Mouse (Mus musculus): ENCODE data around the gene Gm2056. TPM values are rescaled to one million over a fixed set of nuclear protein-coding genes. Genes with fewer than 3 reads are reported as not detected.
A peak's percentile ranks its signal among the peaks of the same experiment; 100 is the strongest.
"Not testable (repeated sequence)": the region's sequence is repeated elsewhere in the genome, so short reads cannot be mapped to it uniquely, and the experiment has no call there.

Gene Gm2056
- not detected for total RNA-seq (2021)
- long read RNA-seq: 0 reads

- DNase-seq (ENCODE audit: low spot score in 2 of 2): not testable (repeated sequence)
These were observed at the start of gene Gm2056 for GRCm38 (mm10) chr12:88026704-88027103. Gene Gm2056, plus strand, starts transcription at chr12:88027004.

- DNase-seq (ENCODE audit: low spot score in 2 of 2): peak in 1 of 2 experiments; percentile 16
These were observed 42.8 kb upstream of the Gm2056 start for GRCm38 (mm10) chr12:87984000-87984399.

- DNase-seq (ENCODE audit: low spot score in 2 of 2): not testable (repeated sequence)
These were observed 22.7 kb upstream of the Gm2056 start for GRCm38 (mm10) chr12:88004118-88004517.

GRCm38 (mm10) chr12:88011548-88011947 lies 15.3 kb upstream of the Gm2056 start, which contains the start of gene Gm2075:
Gene Gm2075, plus strand, starts transcription at chr12:88011848.
- not testable (repeated sequence) for DNase-seq (ENCODE audit: low spot score in 2 of 2)

- not testable (repeated sequence) for DNase-seq (ENCODE audit: low spot score in 2 of 2)
These were observed 8.1 kb upstream of the Gm2056 start, which contains the start of gene Gm6803 for GRCm38 (mm10) chr12:88018671-88019070. Gene Gm6803, minus strand, starts transcription at chr12:88018771.

GRCm38 (mm10) chr12:88032250-88032649 lies 5.4 kb downstream of the Gm2056 start:
- not testable (repeated sequence) for DNase-seq (ENCODE audit: low spot score in 2 of 2)

- not testable (repeated sequence) for DNase-seq (ENCODE audit: low spot score in 2 of 2)
These were observed 12.3 kb downstream of the Gm2056 start for GRCm38 (mm10) chr12:88039062-88039461.

GRCm38 (mm10) chr12:88039703-88040102 lies 12.9 kb downstream of the Gm2056 start:
- DNase-seq (ENCODE audit: low spot score in 2 of 2): not testable (repeated sequence)

GRCm38 (mm10) chr12:88045226-88045625 lies 18.4 kb downstream of the Gm2056 start:
- not testable (repeated sequence) for DNase-seq (ENCODE audit: low spot score in 2 of 2)

Other genes starting within 250 kb of the Gm2056 start
- gene Gm21936, start 231.5 kb upstream of the Gm2056 start, total RNA-seq (2021): not detected
- gene BB287469, start 210.4 kb upstream of the Gm2056 start, total RNA-seq (2021): not detected
- gene Gm2001, start 184.7 kb upstream of the Gm2056 start, total RNA-seq (2021): not detected
- not detected for gene Gm2016, start 152.9 kb upstream of the Gm2056 start, total RNA-seq (2021)
- gene Gm2022, start 131.6 kb upstream of the Gm2056 start, total RNA-seq (2021): not detected
- gene Gm2035, start 107.1 kb upstream of the Gm2056 start, total RNA-seq (2021): not detected
- not detected for gene Gm2042, start 72.9 kb upstream of the Gm2056 start, total RNA-seq (2021)
- gene Gm2075, start 15.2 kb upstream of the Gm2056 start, total RNA-seq (2021): not detected
- gene Gm6803, start 8.2 kb upstream of the Gm2056 start, total RNA-seq (2021): not detected
- gene Gm16368, start 56.7 kb downstream of the Gm2056 start, total RNA-seq (2021): not detected
- gene Gm10436, start 155.1 kb downstream of the Gm2056 start, total RNA-seq (2021): not detected
- not detected for gene Gm8332, start 223.1 kb downstream of the Gm2056 start, total RNA-seq (2021)
- gene Gm5662, start 247.5 kb downstream of the Gm2056 start, total RNA-seq (2021): not detected

Measured in layer of hippocampus, adult 18-20 months (tissue).